Mouse (Mus musculus) lung, embryonic 16.5 days (tissue): ENCODE measurements at regions not wholly inside any gene's neighbourhood (a gene's known extent, or its start where the extent isn't known, plus 50 kb on each side); places are given as distances from the start of the nearest gene placed in this dataset.

ENCODE experiments used
- ATAC-seq: fragments of 200-750 bp; cut with Nextera tagmentation; 2 replicates; pipeline ENCODE4 v1.8.0; 2017; ENCODE audit warnings: low read depth, mild to moderate bottlenecking, moderate library complexity
- H3K27ac ChIP-seq: fragments of 300-500 bp; sonication (generic); 2 replicates; pipeline ENCODE4 v1.5.1; 2014; ENCODE audit warnings: mild to moderate bottlenecking, control low read depth, low read length
- H3K27me3 ChIP-seq: fragments of 300-500 bp; sonication (generic); 2 replicates; pipeline ENCODE4 v1.6.1; 2014; ENCODE audit warnings: low read depth, low read length, mixed read lengths; ENCODE audit not compliant: control insufficient read depth, insufficient read depth
- H3K36me3 ChIP-seq: fragments of 300-500 bp; sonication (generic); 2 replicates; pipeline ENCODE4 v1.6.1; 2014; ENCODE audit warnings: low read length; ENCODE audit not compliant: control insufficient read depth, insufficient read depth
- H3K4me1 ChIP-seq: fragments of 300-500 bp; sonication (generic); replicated peaks from 2 replicates; pipeline ENCODE4 v1.6.1; 2014; ENCODE audit warnings: low read length, mixed read lengths; ENCODE audit not compliant: control insufficient read depth, insufficient read depth
- H3K4me2 ChIP-seq: fragments of 300-500 bp; sonication (generic); 2 replicates; pipeline ENCODE4 v1.6.1; 2014; ENCODE audit warnings: low read depth, low read length, control low read depth
- H3K4me3 ChIP-seq: fragments of 300-500 bp; sonication (generic); 2 replicates; pipeline ENCODE4 v1.5.1; 2014; ENCODE audit warnings: mild to moderate bottlenecking, low read length, control low read depth
- H3K9ac ChIP-seq: fragments of 300-500 bp; sonication (generic); 2 replicates; pipeline ENCODE4 v1.6.1; 2014; ENCODE audit warnings: low read length, control low read depth
- H3K9me3 ChIP-seq: fragments of 300-500 bp; sonication (generic); 2 replicates; pipeline ENCODE4 v1.6.1; 2016; ENCODE audit warnings: low read length; ENCODE audit not compliant: control insufficient read depth
- WGBS: fragments of 180-500 bp; shearing (Covaris S2); extraction: QIAGEN DNeasy Blood & Tissue Kit; methylation state at CpG from one replicate; pipeline ENCODE4 v1.1.7; 2014; 5-methylcytosine and 5-hydroxymethylcytosine counted together

DNA sequence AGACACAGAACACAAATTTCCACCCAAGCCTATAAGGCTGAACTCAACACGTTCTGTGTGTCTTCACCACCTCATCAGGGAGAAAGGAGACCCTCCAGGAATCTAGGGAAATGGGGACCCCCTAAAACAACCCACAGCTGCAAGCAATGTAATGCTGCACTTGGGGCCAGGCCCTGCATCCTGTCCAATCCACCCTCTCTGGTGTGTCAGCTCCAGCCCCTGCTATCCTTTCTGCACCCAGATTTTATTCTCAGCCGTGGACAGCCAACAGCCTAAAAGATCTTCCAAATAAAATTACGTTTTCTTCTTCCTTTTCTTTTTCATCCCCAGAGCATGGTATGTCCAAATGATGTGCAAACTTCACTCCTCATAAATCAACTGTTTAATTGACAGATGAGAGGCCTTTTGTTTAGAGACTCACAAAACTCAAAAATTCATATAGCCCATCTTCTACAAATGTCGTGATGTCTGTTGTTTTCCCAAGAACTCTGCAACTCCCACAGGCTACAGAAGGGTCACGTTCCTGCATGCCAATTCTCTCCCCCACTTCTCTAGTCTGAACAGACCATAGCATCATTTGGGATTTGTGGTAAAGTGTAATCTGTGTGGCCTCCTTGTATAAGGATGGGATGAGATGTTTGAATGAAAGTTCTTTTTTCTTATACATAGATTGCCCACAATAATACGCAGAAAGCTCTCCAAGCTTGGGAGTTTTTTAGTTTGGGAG, 142.0 kb upstream of the Igf1 start:
- Histone ChIP-seq H3K4me2 (no peak overlapping the region), H3K27ac (0 out of 2 replicates have a peak overlapping the region, but pooled peaks have one; percentile 9), H3K4me1 (no peaks in the 10 kb centered on the region; the same call in 1 of the 2 replicates), H3K36me3 (no peaks in the 10 kb centered on the region), H3K9ac (no peak overlapping the region), H3K9me3 (no peaks in the 10 kb centered on the region), H3K4me3 (no peak overlapping the region), H3K27me3 (no peaks in the 10 kb centered on the region)
- ATAC-seq, result peak; percentile 64
- WGBS, result 48% methylated on average over 6 of the region's 6 CpGs

GRCm38 (mm10) chr10:87717156-87717555, 140.9 kb upstream of the Igf1 start:
- no peaks in the 10 kb centered on the region for H3K36me3 ChIP-seq
- H3K4me2 ChIP-seq, result no peak overlapping the region
- H3K27me3 ChIP-seq, result no peaks in the 10 kb centered on the region
- H3K4me1 ChIP-seq, result no peaks in the 10 kb centered on the region; the same call in 1 of the 2 replicates
- no peaks in the 10 kb centered on the region for H3K9me3 ChIP-seq
- H3K27ac ChIP-seq, result no peak overlapping the region
- ATAC-seq, result no peak
- no peak overlapping the region for H3K9ac ChIP-seq
- H3K4me3 ChIP-seq, result no peak overlapping the region

GRCm38 (mm10) chr10:87718491-87718890, 139.6 kb upstream of the Igf1 start:
- H3K27ac ChIP-seq, result no peak overlapping the region
- no peak for ATAC-seq
- WGBS, result 79% methylated on average over 7 of the region's 7 CpGs

DNA sequence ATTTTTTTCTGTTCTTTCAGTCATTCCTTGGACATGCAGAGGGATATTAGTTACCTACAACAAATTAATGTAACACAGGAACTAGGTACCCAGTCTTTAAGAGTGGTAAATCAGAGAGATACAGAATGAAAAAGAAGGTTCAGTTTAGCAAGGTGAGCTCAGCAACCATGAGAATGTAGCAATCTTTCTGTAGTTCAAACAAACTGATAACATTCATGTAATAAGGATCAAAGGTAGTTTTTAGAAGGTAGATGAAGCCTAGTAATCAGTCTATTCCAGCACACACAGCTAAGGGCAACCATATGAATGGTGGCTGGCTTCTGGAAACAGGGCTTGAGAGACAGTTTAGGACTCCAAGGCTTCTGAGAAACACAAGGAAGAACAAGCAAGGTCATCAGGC, 138.1 kb upstream of the Igf1 start:
- no peaks in the 10 kb centered on the region for H3K9me3 ChIP-seq
- no peaks in the 10 kb centered on the region for H3K36me3 ChIP-seq
- no peak overlapping the region for H3K4me2 ChIP-seq
- H3K4me1 ChIP-seq, result no peaks in the 10 kb centered on the region; the same call in 1 of the 2 replicates
- H3K27me3 ChIP-seq, result no peaks in the 10 kb centered on the region
- no peak overlapping the region for H3K27ac ChIP-seq
- ATAC-seq, result no peak
- no peak overlapping the region for H3K9ac ChIP-seq
- no peak overlapping the region for H3K4me3 ChIP-seq

More at GRCm38 (mm10) chr10:87718491-87718890, 139.6 kb upstream of the Igf1 start:
- Histone ChIP-seq H3K27me3 (no peaks in the 10 kb centered on the region), H3K36me3 (no peaks in the 10 kb centered on the region), H3K9me3 (no peaks in the 10 kb centered on the region), H3K4me3 (no peak overlapping the region), H3K4me2 (no peak overlapping the region), H3K4me1 (no peaks in the 10 kb centered on the region; the same call in 1 of the 2 replicates), H3K9ac (no peak overlapping the region)

DNA sequence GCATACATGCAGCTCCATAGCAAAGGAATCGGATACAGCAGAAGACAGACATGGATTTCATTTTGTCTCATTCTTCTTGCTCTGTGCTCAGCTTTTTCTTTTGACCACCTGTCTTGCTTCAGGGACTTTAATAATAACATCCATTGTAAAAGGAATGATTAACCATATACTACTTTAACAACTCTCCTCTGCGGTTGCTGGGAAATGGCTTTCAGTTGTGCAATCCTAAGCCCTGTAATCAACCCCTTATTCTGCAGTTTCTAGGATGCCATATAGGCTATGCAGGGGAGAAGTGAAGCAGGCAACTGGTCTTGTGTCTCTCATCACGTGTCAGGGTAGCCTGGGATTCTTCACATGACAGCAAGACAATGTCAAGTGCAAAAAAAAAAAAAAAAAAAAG, 135.8 kb upstream of the Igf1 start:
- H3K27me3 ChIP-seq, result no peaks in the 10 kb centered on the region

GRCm38 (mm10) chr10:87732658-87733057, 125.4 kb upstream of the Igf1 start:
- no peaks in the 10 kb centered on the region for H3K9me3 ChIP-seq
- no peak for ATAC-seq
- 93% methylated on average over 1 of the region's 1 CpGs for WGBS
- H3K4me2 ChIP-seq, result no peak overlapping the region
- H3K36me3 ChIP-seq, result no peaks in the 10 kb centered on the region
- no peaks in the 10 kb centered on the region for H3K27me3 ChIP-seq
- H3K9ac ChIP-seq, result no peak overlapping the region
- no peak overlapping the region for H3K27ac ChIP-seq
- H3K4me1 ChIP-seq, result no peaks in the 10 kb centered on the region
- H3K4me3 ChIP-seq, result no peak overlapping the region

More for the DNA sequence above, 135.8 kb upstream of the Igf1 start:
- no peak for ATAC-seq
- Histone ChIP-seq H3K9me3 (no peaks in the 10 kb centered on the region), H3K4me1 (no peaks in the 10 kb centered on the region), H3K27ac (no peak overlapping the region), H3K4me3 (no peak overlapping the region), H3K36me3 (no peaks in the 10 kb centered on the region), H3K4me2 (no peak overlapping the region), H3K9ac (no peak overlapping the region)
- 65% methylated on average over 3 of the region's 3 CpGs for WGBS

- Histone ChIP-seq H3K9ac (no peak overlapping the region), H3K36me3 (no peaks in the 10 kb centered on the region), H3K27me3 (no peaks in the 10 kb centered on the region), H3K9me3 (no peaks in the 10 kb centered on the region), H3K4me1 (no peaks in the 10 kb centered on the region), H3K4me2 (no peak overlapping the region), H3K4me3 (no peak overlapping the region), H3K27ac (no peak overlapping the region)
- ATAC-seq, result no peak
- 50% methylated on average over 7 of the region's 7 CpGs for WGBS
Measured at GRCm38 (mm10) chr10:87733241-87733640, 124.8 kb upstream of the Igf1 start.

DNA sequence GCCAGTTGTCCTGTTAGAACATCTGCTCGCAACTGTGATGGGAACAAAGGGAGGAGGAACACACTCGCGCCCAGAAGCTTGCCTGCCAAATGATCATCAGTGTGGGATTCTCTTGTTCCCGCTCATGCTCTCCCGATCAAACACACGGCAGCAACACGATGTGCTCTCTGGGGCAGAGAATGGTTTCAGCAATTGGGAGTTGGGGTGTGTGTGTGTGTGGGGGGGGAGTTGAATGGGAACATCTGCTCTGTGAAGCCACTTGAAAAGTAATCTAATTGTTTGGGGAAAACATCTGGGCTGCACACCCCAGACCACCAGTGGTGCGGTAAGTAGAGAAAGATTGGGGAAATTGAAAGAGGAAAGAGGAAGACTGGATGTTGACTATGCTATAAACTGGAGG, 117.7 kb upstream of the Igf1 start:
- Histone ChIP-seq H3K4me2 (no peak overlapping the region), H3K27me3 (no peaks in the 10 kb centered on the region), H3K36me3 (no peaks in the 10 kb centered on the region), H3K9me3 (no peaks in the 10 kb centered on the region), H3K9ac (no peak overlapping the region), H3K4me3 (no peak overlapping the region), H3K4me1 (no peaks in the 10 kb centered on the region), H3K27ac (no peak overlapping the region)
- WGBS, result 69% methylated on average over 8 of the region's 8 CpGs
- no peak for ATAC-seq

GRCm38 (mm10) chr10:87742766-87743165, 115.3 kb upstream of the Igf1 start:
- no peak for ATAC-seq
- Histone ChIP-seq H3K27me3 (no peaks in the 10 kb centered on the region), H3K4me2 (no peak overlapping the region), H3K4me3 (no peak overlapping the region), H3K36me3 (no peaks in the 10 kb centered on the region), H3K9ac (no peak overlapping the region), H3K4me1 (no peaks in the 10 kb centered on the region), H3K27ac (no peak overlapping the region), H3K9me3 (no peaks in the 10 kb centered on the region)
- WGBS, result 85% methylated on average over 3 of the region's 3 CpGs
